Mouse (Mus musculus) thymus, adult 2 months (tissue): ENCODE measurements around the gene Gm20388. TPM values are rescaled to one million over a fixed set of nuclear protein-coding genes. Genes with fewer than 3 reads are reported as not detected.

Source experiments
- DNase-seq: peaks from one replicate; pipeline ENCODE4 v3.0.0; 2021
- H3K27ac ChIP-seq: fragments of 200-500 bp; 2 replicates; pipeline ENCODE4 v1.5.1; 2012; ENCODE audit warnings: low read length, control low read depth; ENCODE audit not compliant: control insufficient read depth, insufficient read depth
- H3K27me3 ChIP-seq: fragments of 200-500 bp; 2 replicates; pipeline ENCODE4 v1.6.1; 2012; ENCODE audit warnings: mild to moderate bottlenecking, low read length, moderate library complexity, mixed read lengths; ENCODE audit not compliant: control insufficient read depth, insufficient read depth
- H3K36me3 ChIP-seq: fragments of 200-500 bp; 2 replicates; pipeline ENCODE4 v1.6.1; 2012; ENCODE audit warnings: mild to moderate bottlenecking, low read length, moderate library complexity; ENCODE audit not compliant: control insufficient read depth, insufficient read depth
- H3K4me1 ChIP-seq: fragments of 200-500 bp; replicated peaks from 2 replicates; pipeline ENCODE4 v1.6.1; 2012; ENCODE audit warnings: low read length; ENCODE audit not compliant: control insufficient read depth, insufficient read depth
- H3K4me3 ChIP-seq: fragments of 200-500 bp; 2 replicates; pipeline ENCODE4 v1.5.1; 2012; ENCODE audit warnings: mild to moderate bottlenecking, low read length, control low read depth, moderate library complexity; ENCODE audit not compliant: control insufficient read depth, insufficient read depth
- CTCF ChIP-seq: fragments of 200-500 bp; IDR thresholded peaks from 2 replicates; pipeline ENCODE4 v1.5.1; 2012; ENCODE audit warnings: mild to moderate bottlenecking, control low read depth, low read length, moderate library complexity, borderline replicate concordance; ENCODE audit not compliant: control insufficient read depth, poor library complexity, insufficient read depth; ENCODE audit errors: extremely low read depth
- POLR2A ChIP-seq: fragments of 200-500 bp; IDR thresholded peaks from 2 replicates; pipeline ENCODE4 v1.6.1; 2012; ENCODE audit warnings: mild to moderate bottlenecking, low read length, control low read depth, moderate library complexity; ENCODE audit not compliant: control insufficient read depth, poor library complexity, insufficient read depth; ENCODE audit errors: extremely low read depth
- WGBS: fragments of 180-500 bp; shearing (Covaris S2); methylation state at CpG from one replicate; pipeline ENCODE4 v1.1.7; 2018; 5-methylcytosine and 5-hydroxymethylcytosine counted together
- polyA plus RNA-seq: library from polyadenylated mRNA; depleted of rRNA; stranded (reverse); fragments of >200 nt; gene quantifications from 2 replicates; pipeline ENCODE4 v1.2.3, GENCODE M21; 2012

Gm20388 gene
- polyA plus RNA-seq, 1 experiment = 103 TPM

- H3K4me3 ChIP-seq = no peak overlapping the region
- WGBS = 93% methylated on average over 15 of the region's 15 CpGs
- DNase-seq = no peak
- no peak overlapping the region for H3K27ac ChIP-seq
- H3K36me3 ChIP-seq = no peaks in the 10 kb centered on the region
- H3K4me1 ChIP-seq = peaks cover 20% of the 10 kb centered on the region
- TF ChIP-seq POLR2A (no peak), CTCF (no peak)
- no peaks in the 10 kb centered on the region for H3K27me3 ChIP-seq
These were observed 551.5 kb downstream of the Gm20388 start for GRCm38 (mm10) chr8:120462119-120462551.

GRCm38 (mm10) chr8:120462611-120463010 lies 552.0 kb downstream of the Gm20388 start:
- Histone ChIP-seq H3K36me3 (no peaks in the 10 kb centered on the region), H3K4me1 (peaks cover 18% of the 10 kb centered on the region), H3K27me3 (no peaks in the 10 kb centered on the region), H3K4me3 (no peak overlapping the region), H3K27ac (no peak overlapping the region)
- DNase-seq = no peak
- 94% methylated on average over 6 of the region's 6 CpGs for WGBS
- no peak for TF ChIP-seq POLR2A
- no peak for TF ChIP-seq CTCF

- Histone ChIP-seq H3K27ac (no peak overlapping the region), H3K27me3 (no peaks in the 10 kb centered on the region), H3K36me3 (no peaks in the 10 kb centered on the region), H3K4me1 (peaks cover 13% of the 10 kb centered on the region), H3K4me3 (no peak overlapping the region)
- WGBS = 60% methylated on average over 9 of the region's 9 CpGs
- no peak for TF ChIP-seq CTCF
- TF ChIP-seq POLR2A = no peak
- DNase-seq = no peak
These were observed 553.4 kb downstream of the Gm20388 start for GRCm38 (mm10) chr8:120463918-120464584.

GRCm38 (mm10) chr8:120464585-120464937 lies 553.9 kb downstream of the Gm20388 start:
- WGBS = 96% methylated on average over 4 of the region's 4 CpGs
- TF ChIP-seq POLR2A = no peak
- Histone ChIP-seq H3K27me3 (no peaks in the 10 kb centered on the region), H3K27ac (no peak overlapping the region), H3K36me3 (no peaks in the 10 kb centered on the region), H3K4me3 (no peak overlapping the region), H3K4me1 (peaks cover 13% of the 10 kb centered on the region)
- no peak for DNase-seq

GRCm38 (mm10) chr8:120465710-120466109 lies 555.1 kb downstream of the Gm20388 start:
- Histone ChIP-seq H3K36me3 (no peaks in the 10 kb centered on the region), H3K27ac (no peak overlapping the region), H3K4me3 (no peak overlapping the region), H3K27me3 (no peaks in the 10 kb centered on the region), H3K4me1 (peaks cover 24% of the 10 kb centered on the region)
- no peak for DNase-seq
- WGBS = 80% methylated on average over 8 of the region's 8 CpGs
- TF ChIP-seq POLR2A (no peak), CTCF (no peak)

- H3K27ac ChIP-seq = no peak overlapping the region
- H3K4me1 ChIP-seq = peaks cover 29% of the 10 kb centered on the region
- TF ChIP-seq POLR2A (no peak), CTCF (no peak)
- DNase-seq = no peak
- no peaks in the 10 kb centered on the region for H3K27me3 ChIP-seq
- H3K36me3 ChIP-seq = no peaks in the 10 kb centered on the region
- no peak overlapping the region for H3K4me3 ChIP-seq
- WGBS = 50% methylated on average over 10 of the region's 10 CpGs
These were observed 555.6 kb downstream of the Gm20388 start for GRCm38 (mm10) chr8:120466266-120466665.

- H3K27me3 ChIP-seq = no peaks in the 10 kb centered on the region
- H3K4me3 ChIP-seq = no peak overlapping the region
- TF ChIP-seq POLR2A = no peak
- no peak overlapping the region for H3K27ac ChIP-seq
- peaks cover 38% of the 10 kb centered on the region for H3K4me1 ChIP-seq
- 99% methylated on average over 7 of the region's 7 CpGs for WGBS
- no peak for DNase-seq
- no peaks in the 10 kb centered on the region for H3K36me3 ChIP-seq
These were observed 557.0 kb downstream of the Gm20388 start for GRCm38 (mm10) chr8:120467598-120467997.
